Mouse (Mus musculus) right cerebral cortex, postnatal 36 days (tissue): ENCODE results near the gene Mei1.
"Not testable (repeated sequence)": the region's sequence is repeated elsewhere in the genome, so short reads cannot be mapped to it uniquely, and the experiment has no call there.

Experiments used
- DNase-seq, 2 experiments: peaks; one replicate each; pipeline ENCODE4 v3.0.0; 2022; ENCODE audit warnings: low spot score in 2 of 2, mixed read lengths in 1 of 2

The Mei1 gene

GRCm38 (mm10) chr15:82085606-82086005 lies 15.8 kb downstream of the Mei1 start:
- DNase-seq: peak in 1 of 2 experiments; percentile 55

GRCm38 (mm10) chr15:82086131-82086530 lies 16.3 kb downstream of the Mei1 start:
- peak in 1 of 2 experiments; percentile 34 for DNase-seq

- peak in 1 of 2 experiments; percentile 29 for DNase-seq
These were observed 17.5 kb downstream of the Mei1 start for GRCm38 (mm10) chr15:82087266-82087665.

DNA sequence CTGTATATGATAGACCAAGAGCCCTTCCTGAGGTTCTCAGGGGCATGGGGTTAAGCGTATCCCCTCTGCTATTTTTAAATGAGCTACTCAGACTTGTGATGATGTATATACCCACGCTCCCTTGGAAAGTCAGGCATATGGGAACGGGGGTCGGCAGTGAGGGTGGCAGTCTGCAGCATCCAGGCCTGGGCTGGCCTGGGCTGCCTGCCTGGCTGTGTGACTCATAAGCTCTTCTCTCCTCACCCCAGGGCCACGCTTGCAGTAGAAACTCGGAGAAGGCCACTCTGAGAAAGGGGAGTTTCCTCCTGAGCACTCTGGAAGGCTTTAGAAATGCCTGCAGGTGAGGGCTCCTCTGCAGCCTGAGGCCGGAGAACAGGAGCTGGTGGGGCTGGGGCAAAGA lies 21.3 kb downstream of the Mei1 start:
- DNase-seq: no peak

DNA sequence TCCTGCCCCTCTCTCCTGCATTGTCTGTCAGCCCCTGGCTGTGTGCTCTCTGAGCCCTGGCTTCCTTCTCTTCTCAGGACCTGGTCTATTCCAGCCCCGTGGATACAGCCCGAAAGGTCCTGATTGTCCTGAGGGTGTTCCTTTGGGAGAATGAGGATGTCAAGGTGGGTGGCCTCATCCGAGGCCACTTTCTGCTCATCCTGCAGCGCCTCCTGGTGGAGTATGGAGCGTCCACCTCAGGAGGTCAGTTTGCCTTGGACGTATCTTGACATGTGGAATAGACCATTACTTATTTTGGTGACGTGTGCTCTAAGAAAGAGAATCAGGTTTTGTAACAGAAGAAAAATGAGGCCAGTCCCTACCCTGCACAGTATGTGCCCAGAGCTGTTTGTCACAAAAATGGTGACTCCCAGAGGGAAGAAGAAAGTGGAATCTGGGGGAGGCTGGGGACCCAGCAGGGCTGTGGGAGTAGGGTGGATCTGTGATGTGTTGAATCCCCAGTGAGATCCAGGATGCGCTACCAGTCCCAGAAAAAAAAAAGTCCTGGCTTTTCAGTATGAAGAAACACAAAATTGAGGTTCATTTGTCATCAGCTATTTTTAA lies 37.3 kb downstream of the Mei1 start:
- DNase-seq: peak; percentile 37 to 64

GRCm38 (mm10) chr15:82120544-82120943 lies 50.7 kb downstream of the Mei1 start:
- DNase-seq: no peak

- not testable (repeated sequence) for DNase-seq
These were observed 56.9 kb downstream of the Mei1 start for GRCm38 (mm10) chr15:82126690-82127089.

- DNase-seq: peak; percentile 94 to 96
These were observed 57.9 kb downstream of the Mei1 start, which contains the start of gene Ccdc134 for GRCm38 (mm10) chr15:82127426-82128374. Gene Ccdc134, plus strand, starts transcription at chr15:82127922.

- no peak for DNase-seq
These were observed 58.6 kb downstream of the Mei1 start for GRCm38 (mm10) chr15:82128398-82128797.

- DNase-seq: no peak
These were observed 60.8 kb downstream of the Mei1 start for GRCm38 (mm10) chr15:82130599-82130998.

DNA sequence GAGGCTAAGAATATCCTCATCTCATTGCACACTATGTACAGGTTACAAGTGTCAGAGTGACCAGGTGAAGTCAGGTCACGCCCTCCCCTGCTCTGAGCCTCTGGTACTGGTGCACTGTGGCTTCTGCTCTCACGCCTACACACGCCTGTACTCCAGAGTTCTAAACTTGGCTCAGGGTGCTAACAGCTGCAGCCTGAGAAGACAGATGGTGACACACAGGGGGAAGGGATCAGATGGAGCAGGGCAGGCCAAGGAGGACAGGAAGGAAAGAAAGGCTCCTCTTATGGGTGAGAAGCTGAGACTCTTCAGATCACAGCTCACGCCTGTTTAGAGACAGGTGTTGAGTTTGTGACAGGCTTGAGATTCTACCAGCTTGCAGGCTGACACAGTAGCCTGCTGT lies 65.6 kb downstream of the Mei1 start:
- DNase-seq: peak; percentile 17 to 38

GRCm38 (mm10) chr15:82138565-82138964 lies 68.8 kb downstream of the Mei1 start:
- peak in 1 of 2 experiments; percentile 22 for DNase-seq

GRCm38 (mm10) chr15:82139196-82139595 lies 69.4 kb downstream of the Mei1 start:
- DNase-seq: no peak

DNA sequence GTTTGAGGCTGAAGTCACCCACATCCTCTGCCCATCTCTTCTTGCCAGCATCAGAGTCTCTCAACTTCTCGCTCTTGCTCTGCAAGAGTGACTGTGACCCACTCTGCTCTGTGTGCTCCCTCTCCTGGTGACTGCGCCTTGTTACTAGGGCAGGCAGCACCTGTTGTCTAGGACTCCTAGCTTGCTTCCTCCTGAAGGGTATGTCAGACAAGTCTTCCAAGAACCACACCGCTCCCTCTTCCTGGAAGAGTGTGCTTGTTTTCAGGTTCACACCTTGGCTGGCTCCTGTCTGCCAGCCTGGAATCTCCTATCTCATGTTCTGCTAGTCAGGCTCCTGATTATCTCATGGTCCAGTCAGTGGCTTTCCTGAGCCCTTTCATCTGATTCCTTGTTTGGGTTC lies 70.6 kb downstream of the Mei1 start:
- no peak for DNase-seq

- no peak for DNase-seq
These were observed 74.4 kb downstream of the Mei1 start for GRCm38 (mm10) chr15:82144157-82144556.

GRCm38 (mm10) chr15:82145408-82145807 lies 75.6 kb downstream of the Mei1 start:
- no peak for DNase-seq

- DNase-seq: no peak
These were observed 76.3 kb downstream of the Mei1 start for GRCm38 (mm10) chr15:82145851-82146769.

DNA sequence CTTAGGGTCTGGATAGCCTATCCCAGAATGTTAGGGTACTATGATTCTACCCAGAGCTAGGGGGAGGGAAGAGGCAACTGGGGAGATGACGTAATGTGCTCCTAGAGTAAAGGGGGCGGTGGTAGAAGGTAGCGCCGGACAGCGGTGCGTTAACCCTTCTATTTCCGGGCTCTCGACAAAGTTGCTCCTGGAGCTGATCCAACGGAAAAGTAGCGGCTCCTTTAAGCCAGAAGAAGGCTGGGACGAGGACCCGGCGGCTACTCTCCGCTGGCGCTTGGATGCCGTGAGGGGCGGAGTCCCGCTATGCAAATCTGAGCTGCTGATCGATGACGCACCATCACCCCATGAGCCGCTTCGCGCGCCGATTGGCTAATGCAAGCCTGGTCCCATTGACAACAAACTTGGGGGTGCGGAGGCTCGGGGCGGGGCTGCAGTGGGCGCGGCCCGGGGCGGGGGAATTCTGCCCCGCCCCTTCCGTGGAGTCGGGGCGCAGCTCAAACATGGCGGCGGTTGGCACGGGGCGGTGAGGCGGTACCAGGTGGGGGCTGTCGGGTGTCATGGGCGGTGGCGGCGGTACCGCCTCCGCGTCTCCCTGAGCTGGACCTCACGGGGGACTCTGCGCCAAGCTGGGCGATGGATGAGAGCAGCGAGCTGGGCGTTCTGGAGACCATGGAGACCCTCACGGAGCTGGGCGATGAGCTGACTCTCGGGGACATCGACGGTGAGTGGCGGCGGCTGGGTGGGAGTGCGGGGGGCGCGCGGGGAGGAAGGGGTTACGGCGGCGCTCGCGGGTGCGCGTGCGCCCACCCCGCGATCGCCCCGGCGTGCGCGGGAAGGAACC lies 77.2 kb downstream of the Mei1 start, which contains the start of gene Srebf2:
Srebf2 (plus strand) TSS at position 412 of the 841 bp plus-strand sequence.
- peak; percentile 99 to 100 for DNase-seq

DNA sequence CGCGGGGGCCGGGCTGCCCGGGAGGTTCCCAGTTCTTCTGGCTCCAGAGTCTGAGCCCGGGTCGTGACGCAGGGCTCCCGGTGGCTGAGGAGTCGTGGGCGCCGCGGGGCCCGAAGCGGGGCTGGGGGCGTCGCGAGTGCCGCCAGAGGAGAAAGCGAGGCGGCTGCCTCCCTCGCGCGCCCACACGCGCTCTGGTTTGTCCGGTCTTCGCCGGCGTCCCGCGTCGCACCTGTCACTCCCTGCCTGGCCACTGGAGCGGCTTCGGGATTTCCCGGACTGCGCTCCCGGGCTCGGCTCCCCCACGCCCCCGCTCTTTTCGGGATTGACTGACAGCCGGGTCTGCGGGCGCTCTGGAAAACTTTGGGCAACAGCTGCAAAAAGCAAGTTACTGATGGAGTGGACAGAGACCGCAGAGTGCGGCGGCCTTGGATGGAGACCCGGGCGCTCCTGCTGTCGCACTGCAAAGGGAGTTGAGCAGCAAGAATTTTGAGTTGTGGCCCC lies 77.9 kb downstream of the Mei1 start:
- DNase-seq: peak; percentile 49 to 61

DNA sequence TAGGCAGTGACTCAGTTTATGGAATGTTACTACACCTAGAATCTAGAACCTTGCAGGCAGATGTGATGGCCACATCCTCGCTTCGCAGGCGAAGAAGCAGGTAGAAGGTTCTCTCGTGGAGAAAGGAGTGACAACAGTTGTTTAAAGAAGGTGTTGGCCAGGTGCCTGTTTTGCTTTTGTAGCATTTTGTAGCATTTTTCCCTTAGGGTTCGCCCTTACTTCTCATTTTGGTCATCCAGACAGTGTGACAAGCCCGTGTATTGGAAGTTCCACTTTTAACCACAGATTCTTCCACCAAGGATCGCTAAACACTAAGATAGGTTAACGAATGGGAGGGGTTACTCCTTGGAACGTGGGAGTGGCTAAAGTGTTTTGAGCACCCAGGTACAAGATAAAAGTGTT lies 78.7 kb downstream of the Mei1 start:
- DNase-seq: no peak
